Mouse (Mus musculus) limb, embryonic 12.5 days (tissue): ENCODE measurements around the gene Spin1. TPM values are rescaled to one million over a fixed set of nuclear protein-coding genes. Genes with fewer than 3 reads are reported as not detected.

Source experiments
- ATAC-seq: fragments of 200-750 bp; cut with Nextera tagmentation; 2 replicates; pipeline ENCODE4 v1.8.0; 2017; ENCODE audit warnings: low read depth, moderate TSS enrichment; ENCODE audit not compliant: insufficient number of reproducible peaks, insufficient read depth, low FRiP score, low TSS enrichment
- H3K27ac ChIP-seq: fragments of 300-500 bp; sonication (generic); 2 replicates; pipeline ENCODE4 v1.5.1; 2016; ENCODE audit warnings: mild to moderate bottlenecking, moderate library complexity
- H3K27me3 ChIP-seq: fragments of 300-500 bp; sonication (generic); 2 replicates; pipeline ENCODE4 v1.6.1; 2016; ENCODE audit warnings: mild to moderate bottlenecking, moderate library complexity
- H3K36me3 ChIP-seq: fragments of 300-500 bp; sonication (generic); 2 replicates; pipeline ENCODE4 v1.6.1; 2016; ENCODE audit warnings: mild to moderate bottlenecking, moderate library complexity
- H3K4me1 ChIP-seq: fragments of 300-500 bp; sonication (generic); replicated peaks from 2 replicates; pipeline ENCODE4 v1.6.1; 2016
- H3K4me2 ChIP-seq: fragments of 300-500 bp; sonication (generic); 2 replicates; pipeline ENCODE4 v1.6.1; 2016; ENCODE audit warnings: mild to moderate bottlenecking, moderate library complexity
- H3K4me3 ChIP-seq: fragments of 300-500 bp; sonication (generic); replicated peaks from 2 replicates; pipeline ENCODE4 v1.5.1; 2016; ENCODE audit warnings: mild to moderate bottlenecking
- H3K9ac ChIP-seq: fragments of 300-500 bp; sonication (generic); replicated peaks from 2 replicates; pipeline ENCODE4 v1.6.1; 2016; ENCODE audit warnings: mild to moderate bottlenecking, moderate library complexity
- H3K9me3 ChIP-seq: fragments of 300-500 bp; sonication (generic); 2 replicates; pipeline ENCODE4 v1.6.1; 2016; ENCODE audit warnings: mild to moderate bottlenecking, moderate library complexity
- WGBS: fragments of 180-500 bp; shearing (Covaris S2); methylation state at CpG from one replicate; pipeline ENCODE4 v1.1.7; 2016; 5-methylcytosine and 5-hydroxymethylcytosine counted together
- polyA plus RNA-seq: library from polyadenylated mRNA; unstranded; fragments of >200 nt; fragmentation: Nextera tagmentation; extraction: Ambion mirVana; gene quantifications from 2 replicates; pipeline ENCODE4 v1.2.1, GENCODE M21; 2016

Gene Spin1
- polyA plus RNA-seq, 1 experiment from 2014 or later, result 142 TPM

DNA sequence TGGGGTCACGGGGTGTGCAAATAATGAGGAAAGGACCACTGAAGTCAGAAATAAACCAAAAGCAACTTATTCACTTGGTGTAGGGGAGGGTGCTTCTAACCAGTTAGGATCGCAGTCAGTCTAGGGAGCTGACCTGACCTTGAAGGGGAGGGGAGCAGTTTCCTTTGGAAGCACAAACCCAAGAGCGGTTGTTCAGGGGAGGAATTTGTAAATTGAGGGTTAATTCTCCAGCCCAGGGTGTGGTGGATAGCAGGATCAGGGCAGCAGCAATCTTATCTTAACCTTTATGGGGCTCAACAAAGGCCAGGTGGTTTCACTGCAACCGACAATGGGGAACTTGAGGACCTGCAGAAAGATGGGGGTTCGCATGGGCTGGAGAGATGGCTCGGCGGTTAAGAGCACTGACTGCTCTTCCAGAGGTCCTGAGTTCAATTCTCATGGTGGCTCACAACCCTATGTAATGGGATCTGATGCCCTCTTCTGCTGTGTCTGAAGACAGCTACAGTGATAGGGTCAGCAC lies 5.4 kb upstream of the Spin1 start:
- ATAC-seq, result no peak
- 88% methylated on average over 7 of the region's 7 CpGs for WGBS
- H3K27me3 ChIP-seq, result no peaks in the 10 kb centered on the region

DNA sequence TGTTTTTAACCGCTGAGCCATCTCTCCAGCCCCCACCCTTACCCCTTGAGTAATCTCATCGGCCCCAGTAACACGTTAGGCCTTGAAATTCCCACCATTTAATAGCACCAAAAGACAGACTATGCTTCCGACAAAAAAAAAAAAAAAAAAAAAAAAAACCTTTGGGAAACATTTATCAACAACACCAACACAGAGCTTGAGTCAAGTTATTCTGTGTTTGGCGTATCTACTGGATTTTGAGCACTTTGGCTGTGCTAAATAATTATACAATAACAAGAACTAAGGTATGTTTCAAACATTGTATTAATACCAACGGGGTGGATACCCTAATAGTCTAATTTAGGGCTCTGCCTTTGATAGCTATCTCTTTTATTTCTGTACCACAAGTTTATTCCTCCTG lies 4.0 kb upstream of the Spin1 start:
- no peaks in the 10 kb centered on the region for H3K27me3 ChIP-seq
- 92% methylated on average over 6 of the region's 6 CpGs for WGBS
- peaks cover 16% of the 10 kb centered on the region for H3K4me1 ChIP-seq
- H3K4me2 ChIP-seq, result no peak overlapping the region
- H3K9ac ChIP-seq, result no peak overlapping the region
- no peak for ATAC-seq
- no peak overlapping the region for H3K27ac ChIP-seq
- H3K4me3 ChIP-seq, result no peak overlapping the region
- no peaks in the 10 kb centered on the region for H3K36me3 ChIP-seq
- no peaks in the 10 kb centered on the region for H3K9me3 ChIP-seq

More for the DNA sequence above, 5.4 kb upstream of the Spin1 start:
- H3K9me3 ChIP-seq, result no peaks in the 10 kb centered on the region
- no peaks in the 10 kb centered on the region for H3K36me3 ChIP-seq
- H3K4me2 ChIP-seq, result no peak overlapping the region
- no peak overlapping the region for H3K9ac ChIP-seq
- peaks cover 16% of the 10 kb centered on the region for H3K4me1 ChIP-seq
- no peak overlapping the region for H3K4me3 ChIP-seq
- no peak overlapping the region for H3K27ac ChIP-seq

DNA sequence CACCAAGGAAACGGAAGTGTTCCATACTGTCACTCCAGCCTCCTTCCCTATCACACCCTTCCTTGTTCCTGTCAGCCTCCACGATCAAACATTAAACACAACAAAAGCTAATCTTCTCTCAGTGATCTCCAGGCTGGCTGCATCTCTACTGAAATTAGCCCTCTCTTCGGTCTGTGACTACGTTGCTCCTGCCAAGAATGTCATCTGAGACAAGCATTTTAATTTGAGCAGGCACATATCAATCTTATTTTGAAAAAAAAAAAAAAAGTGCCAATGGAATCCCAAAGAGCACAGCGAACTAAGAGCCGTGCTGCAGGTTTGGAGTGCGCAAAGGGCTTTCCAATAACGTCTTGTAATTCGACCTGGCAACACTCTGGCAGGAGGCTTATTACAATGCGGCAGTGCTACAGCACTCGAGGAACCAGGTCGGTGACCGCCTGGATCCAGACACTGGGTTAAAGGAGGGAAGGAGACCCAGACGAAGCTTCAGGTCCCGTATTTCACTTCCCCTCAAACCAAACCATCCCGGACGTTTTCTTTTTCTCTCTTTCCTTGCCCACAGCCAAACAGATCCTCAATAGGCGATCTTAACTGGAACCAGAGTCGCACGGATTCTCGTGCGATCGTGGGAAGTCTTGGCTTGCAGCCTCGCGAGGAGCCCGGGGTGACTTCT lies 984 bp upstream of the Spin1 start:
- 5% methylated on average over 26 of the region's 26 CpGs for WGBS
- peak overlapping the region; percentile 92 for H3K27ac ChIP-seq
- peak overlapping the region; percentile 93 for H3K4me2 ChIP-seq
- H3K9ac ChIP-seq, result peak overlapping the region; percentile 68
- ATAC-seq, result 0 out of 2 replicates have a peak, but pooled peaks have one; percentile 12
- H3K4me3 ChIP-seq, result peak overlapping the region; percentile 89
- peaks cover 17% of the 10 kb centered on the region; the same call in 1 of the 2 replicates for H3K36me3 ChIP-seq
- H3K4me1 ChIP-seq, result peaks cover 28% of the 10 kb centered on the region
- H3K27me3 ChIP-seq, result no peaks in the 10 kb centered on the region
- peaks cover 17% of the 10 kb centered on the region; the same call in 1 of the 2 replicates for H3K9me3 ChIP-seq

DNA sequence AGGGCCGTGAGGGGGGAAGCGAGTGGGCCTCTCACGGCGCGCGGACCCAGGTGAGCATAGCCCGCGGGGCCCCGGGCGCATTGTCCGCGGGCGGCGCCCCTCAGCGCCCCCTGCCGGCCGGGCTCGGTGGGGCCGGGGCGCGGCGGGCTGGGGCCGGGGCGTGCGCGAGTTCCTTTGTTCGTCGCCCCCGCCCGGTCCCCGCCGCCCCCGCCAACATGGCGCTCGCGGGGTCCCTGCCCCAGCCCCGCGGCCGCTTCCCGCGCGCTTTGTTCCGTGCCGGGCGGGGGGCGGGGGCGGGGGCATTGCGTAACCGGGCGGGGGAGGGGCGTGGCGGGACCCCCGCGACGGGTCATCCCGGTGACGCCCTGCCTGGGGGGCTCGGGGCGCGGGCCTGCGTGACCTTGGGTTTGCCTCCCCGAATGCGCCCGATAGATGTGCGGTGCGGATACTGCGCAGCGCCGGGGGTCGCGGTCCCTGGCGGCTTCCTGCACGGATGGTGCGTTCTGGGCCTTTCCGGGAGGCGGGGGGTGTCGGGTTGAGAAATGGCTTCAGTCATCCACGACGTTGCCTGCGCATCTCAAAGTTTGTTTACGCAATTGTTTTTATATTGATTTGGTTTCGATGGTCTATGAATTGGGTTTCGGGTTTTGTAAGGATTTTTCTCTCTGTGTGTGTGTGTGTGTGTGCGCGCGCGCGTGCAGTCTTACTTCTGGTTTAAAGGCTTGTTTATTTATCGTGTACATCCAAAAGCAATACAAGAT lies 516 bp downstream of the Spin1 start:
- peak overlapping the region; percentile 57 for H3K4me2 ChIP-seq
- 2% methylated on average over 38 of the region's 89 CpGs for WGBS
- no peaks in the 10 kb centered on the region for H3K27me3 ChIP-seq
- peaks cover 17% of the 10 kb centered on the region; the same call in 1 of the 2 replicates for H3K9me3 ChIP-seq
- peak overlapping the region; percentile 94 for H3K27ac ChIP-seq
- peaks cover 28% of the 10 kb centered on the region for H3K4me1 ChIP-seq
- peaks cover 27% of the 10 kb centered on the region; the same call in 1 of the 2 replicates for H3K36me3 ChIP-seq
- peak overlapping the region; percentile 89 for H3K4me3 ChIP-seq
- ATAC-seq, result peak; percentile 78
- H3K9ac ChIP-seq, result peak overlapping the region; percentile 97

DNA sequence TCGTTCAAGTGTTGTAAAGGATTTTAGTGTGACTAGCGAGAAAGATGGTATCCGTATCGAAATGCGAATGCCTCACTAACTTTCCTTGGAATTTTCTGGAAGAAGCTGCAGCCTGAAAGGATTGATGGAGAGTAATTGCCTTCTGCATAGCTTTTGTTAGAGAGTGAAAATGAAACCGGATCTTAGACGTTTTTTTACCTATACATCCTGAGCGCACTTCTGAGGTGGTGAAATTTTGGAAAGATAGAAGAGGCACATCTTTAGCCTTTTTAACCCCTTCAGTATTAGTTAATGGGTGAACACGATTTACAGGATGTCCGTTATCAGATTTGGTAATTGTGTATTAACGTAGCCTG lies 1.1 kb downstream of the Spin1 start:
- peak overlapping the region; percentile 94 for H3K27ac ChIP-seq
- whole genome bisulfite sequencing, result 39% methylated on average over 11 of the region's 11 CpGs
- peak overlapping the region; percentile 57 for H3K4me2 ChIP-seq
- H3K9ac ChIP-seq, result peak overlapping the region; percentile 97
- H3K4me3 ChIP-seq, result peak overlapping the region; percentile 89
- H3K27me3 ChIP-seq, result no peaks in the 10 kb centered on the region
- peaks cover 32% of the 10 kb centered on the region; the same call in 1 of the 2 replicates for H3K36me3 ChIP-seq
- H3K4me1 ChIP-seq, result peaks cover 28% of the 10 kb centered on the region
- ATAC-seq, result no peak
- peaks cover 20% of the 10 kb centered on the region; the same call in 1 of the 2 replicates for H3K9me3 ChIP-seq

DNA sequence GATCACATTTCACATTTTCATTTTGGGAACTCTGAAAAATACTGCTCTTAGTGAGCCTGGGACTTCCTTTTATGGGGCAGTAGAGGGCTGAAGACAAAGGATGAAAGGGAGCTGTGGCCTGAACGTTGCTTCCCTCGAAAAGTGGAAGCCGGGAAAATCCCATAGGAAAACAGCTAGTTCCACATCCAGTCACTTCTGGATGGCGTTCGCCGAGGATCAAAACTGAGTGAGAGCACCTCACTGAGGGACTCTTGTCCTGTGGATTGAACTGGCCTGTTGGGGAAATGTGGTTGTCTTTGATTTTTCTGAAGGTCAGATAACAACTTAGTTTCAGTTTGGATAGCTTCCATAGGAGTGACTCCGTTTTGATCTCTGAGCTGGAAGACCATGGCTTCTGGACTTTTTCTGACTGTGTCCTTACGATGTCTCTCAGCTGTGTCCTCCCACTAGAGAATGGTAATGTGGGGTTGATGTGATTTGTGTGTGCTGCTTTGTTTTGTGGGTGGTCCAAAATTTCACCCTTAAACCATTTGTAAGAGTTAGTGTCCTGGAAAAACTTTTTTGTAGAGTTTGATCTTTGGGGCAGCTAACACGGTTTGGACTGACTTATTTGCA lies 2.5 kb downstream of the Spin1 start:
- Histone ChIP-seq H3K27ac (no peak overlapping the region), H3K27me3 (no peaks in the 10 kb centered on the region), H3K9me3 (peaks cover 27% of the 10 kb centered on the region; the same call in 1 of the 2 replicates), H3K4me1 (peaks cover 28% of the 10 kb centered on the region), H3K36me3 (peaks cover 37% of the 10 kb centered on the region; the same call in 1 of the 2 replicates), H3K4me2 (peak overlapping the region; percentile 57), H3K9ac (no peak overlapping the region), H3K4me3 (peak overlapping the region; percentile 89; the same call in 1 of the 2 replicates)
- 87% methylated on average over 9 of the region's 9 CpGs for WGBS
- ATAC-seq, result no peak

DNA sequence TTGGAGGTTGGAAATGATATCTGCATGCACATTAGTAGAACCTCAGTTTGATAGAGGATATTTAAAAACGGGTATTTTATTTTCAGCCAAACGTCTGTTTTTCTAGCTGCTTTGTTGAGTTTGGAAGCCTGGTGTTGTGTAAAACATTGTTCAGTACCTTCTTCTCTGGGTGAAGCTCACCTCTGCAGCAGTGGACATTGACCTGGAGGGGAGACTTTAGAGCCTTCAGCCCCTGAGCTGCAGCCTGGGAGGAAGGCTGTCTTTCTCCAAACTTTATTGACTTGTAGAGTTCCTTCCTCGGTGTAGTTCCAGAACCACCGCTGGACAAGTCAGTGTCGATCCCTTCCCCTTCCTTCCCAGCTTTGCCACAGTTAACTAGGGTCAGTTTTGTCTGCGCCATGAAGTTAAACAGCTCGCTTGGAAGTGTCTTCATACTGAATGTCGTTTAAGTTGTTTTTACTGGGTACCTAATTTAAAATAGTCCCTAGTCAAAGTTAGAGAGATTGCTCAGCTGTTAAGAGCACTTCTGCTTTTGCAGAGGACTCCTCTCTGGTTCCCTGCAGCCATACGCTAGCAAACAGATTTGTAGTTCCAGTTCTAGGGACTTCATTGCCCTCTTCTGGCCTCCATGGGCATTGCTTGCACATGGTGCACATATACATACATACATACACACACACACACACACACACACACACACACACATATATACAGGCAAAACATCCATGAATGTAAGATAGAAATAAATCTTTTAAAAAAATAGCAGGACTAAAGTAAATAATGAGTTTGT lies 3.4 kb downstream of the Spin1 start:
- H3K27ac ChIP-seq, result no peak overlapping the region
- no peak overlapping the region for H3K4me2 ChIP-seq
- 96% methylated on average over 9 of the region's 9 CpGs for WGBS
- no peak for ATAC-seq
- peaks cover 34% of the 10 kb centered on the region; the same call in 1 of the 2 replicates for H3K9me3 ChIP-seq
- H3K4me3 ChIP-seq, result no peak overlapping the region
- H3K27me3 ChIP-seq, result no peaks in the 10 kb centered on the region
- no peak overlapping the region for H3K9ac ChIP-seq
- H3K4me1 ChIP-seq, result peaks cover 23% of the 10 kb centered on the region
- H3K36me3 ChIP-seq, result peaks cover 43% of the 10 kb centered on the region

DNA sequence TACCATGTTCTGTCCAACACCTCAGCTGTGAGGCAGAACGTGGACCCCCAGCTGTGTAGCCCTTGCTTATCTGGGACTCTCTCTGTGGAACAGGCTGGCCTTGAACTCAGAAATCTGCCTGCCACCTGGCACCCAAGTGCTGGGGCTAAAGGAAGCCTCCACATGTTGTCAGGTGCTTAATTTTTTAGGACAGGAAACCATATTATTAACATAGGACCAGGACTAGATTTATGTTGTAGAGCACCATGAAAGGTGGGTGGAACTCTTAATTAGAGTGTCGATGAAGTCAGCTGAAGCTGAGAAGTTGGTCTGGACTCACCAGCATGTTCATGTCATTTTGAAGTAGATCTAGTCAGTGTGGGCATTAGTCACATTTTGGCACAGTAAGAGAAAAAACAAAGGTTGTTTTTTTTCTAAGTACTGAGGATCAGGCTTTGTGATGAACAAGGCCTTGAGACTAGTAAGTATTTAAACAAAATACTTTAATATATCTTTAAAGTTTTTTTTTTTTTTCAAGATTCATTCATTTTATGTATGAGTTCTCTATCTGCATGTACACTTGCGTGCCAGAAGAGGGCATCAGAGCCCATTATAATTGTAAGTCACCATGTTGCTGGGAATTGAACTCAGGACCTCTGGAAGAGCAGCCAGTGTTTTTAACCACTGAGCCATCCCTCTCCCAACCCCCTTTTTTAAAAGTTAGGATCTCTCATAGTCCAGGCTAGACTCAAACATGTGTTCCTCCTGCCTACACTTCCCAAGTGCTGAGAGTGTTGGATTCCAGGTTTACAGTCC lies 5.4 kb downstream of the Spin1 start:
- Histone ChIP-seq H3K36me3 (peaks cover 61% of the 10 kb centered on the region), H3K9me3 (peaks cover 44% of the 10 kb centered on the region), H3K27me3 (no peaks in the 10 kb centered on the region), H3K27ac (no peak overlapping the region), H3K4me2 (no peak overlapping the region), H3K9ac (no peak overlapping the region), H3K4me1 (peaks cover 12% of the 10 kb centered on the region), H3K4me3 (no peak overlapping the region)
- no peak for ATAC-seq
- WGBS, result 94% methylated on average over 3 of the region's 3 CpGs

DNA sequence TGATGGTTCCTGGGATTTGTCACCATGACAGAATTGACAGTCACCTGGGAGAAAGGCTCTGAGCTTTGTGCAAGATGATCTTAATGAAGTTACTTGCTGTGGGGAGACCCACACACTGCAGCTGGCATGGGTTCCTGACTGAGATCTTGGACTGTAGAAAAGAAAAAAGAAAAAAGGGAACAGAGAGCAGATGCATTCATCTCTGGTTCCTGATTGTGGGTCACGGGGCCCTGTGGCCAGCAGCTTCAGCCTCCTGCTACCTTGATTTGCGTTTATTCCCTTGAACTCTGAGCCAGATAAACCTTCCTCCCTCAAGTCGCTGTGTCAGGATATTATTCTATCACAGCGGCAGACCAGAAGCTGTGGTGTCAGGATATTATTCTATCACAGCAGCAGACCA lies 6.1 kb downstream of the Spin1 start:
- WGBS, result 94% methylated on average over 4 of the region's 4 CpGs
- Histone ChIP-seq H3K4me2 (no peak overlapping the region), H3K4me1 (peaks cover 12% of the 10 kb centered on the region), H3K4me3 (no peak overlapping the region), H3K9ac (no peak overlapping the region), H3K27ac (no peak overlapping the region), H3K27me3 (no peaks in the 10 kb centered on the region), H3K9me3 (peaks cover 50% of the 10 kb centered on the region), H3K36me3 (peaks cover 68% of the 10 kb centered on the region)
- ATAC-seq, result no peak

DNA sequence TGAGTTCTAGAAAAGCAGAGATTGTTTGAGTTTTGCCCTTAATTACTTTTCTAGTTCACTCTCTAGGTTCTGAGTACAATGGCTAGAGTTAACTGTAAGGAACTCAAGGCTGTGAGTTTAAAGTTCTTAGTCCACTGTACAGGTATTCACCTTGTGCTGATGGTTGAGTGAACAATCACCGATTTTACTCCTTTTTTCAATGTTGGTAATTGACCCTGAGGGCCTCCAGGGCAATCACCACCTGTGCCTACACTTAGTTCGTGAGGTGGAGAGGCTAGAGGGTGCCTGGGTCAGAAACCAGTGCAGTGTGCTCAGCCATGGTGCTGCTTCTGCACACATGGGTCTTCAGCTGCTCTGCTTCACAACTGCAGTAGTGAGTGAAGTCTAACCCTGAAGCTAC lies 8.8 kb downstream of the Spin1 start:
- WGBS, result 93% methylated on average over 2 of the region's 2 CpGs
- H3K9ac ChIP-seq, result no peak overlapping the region
- H3K27me3 ChIP-seq, result no peaks in the 10 kb centered on the region
- H3K9me3 ChIP-seq, result peaks cover 47% of the 10 kb centered on the region
- no peak for ATAC-seq
- peaks cover 77% of the 10 kb centered on the region for H3K36me3 ChIP-seq
- H3K4me1 ChIP-seq, result no peaks in the 10 kb centered on the region
- H3K4me3 ChIP-seq, result no peak overlapping the region
- H3K4me2 ChIP-seq, result no peak overlapping the region
- H3K27ac ChIP-seq, result no peak overlapping the region
